Mouse (Mus musculus) myocyte (in vitro differentiated cells): ENCODE results near the gene Grin3b.

ENCODE experiments used
- E2F4 ChIP-seq: IDR thresholded peaks from one replicate; pipeline ENCODE4 v1.6.1; 2011; ENCODE audit warnings: mild to moderate bottlenecking, control low read depth, moderate library complexity; ENCODE audit not compliant: insufficient read depth
- MAX ChIP-seq: IDR thresholded peaks from one replicate; pipeline ENCODE4 v1.6.1; 2011; ENCODE audit warnings: low read depth, mild to moderate bottlenecking, control low read depth
- POLR2A ChIP-seq: IDR thresholded peaks from one replicate; pipeline ENCODE4 v1.6.1; 2011; ENCODE audit warnings: low read depth, mild to moderate bottlenecking, control low read depth, moderate library complexity; ENCODE audit not compliant: insufficient read length
- POLR2AphosphoS2 ChIP-seq: IDR thresholded peaks from one replicate; pipeline ENCODE4 v1.6.1; 2011; ENCODE audit warnings: low read depth, control low read depth; ENCODE audit not compliant: insufficient read length
- TCF12 ChIP-seq: IDR thresholded peaks from one replicate; pipeline ENCODE4 v1.6.1; 2011; ENCODE audit warnings: mild to moderate bottlenecking, control low read depth; ENCODE audit not compliant: poor library complexity, insufficient read depth, severe bottlenecking
- USF1 ChIP-seq: IDR thresholded peaks from one replicate; pipeline ENCODE4 v1.6.1; 2011; ENCODE audit warnings: low read depth, mild to moderate bottlenecking, control low read depth, moderate library complexity

GRCm38 (mm10) chr10:79924998-79925784 lies 45.3 kb upstream of the Grin3b start:
- TF ChIP-seq POLR2A, result no peak
- TF ChIP-seq TCF12, result no peak
- TF ChIP-seq MAX, result no peak
- no peak for TF ChIP-seq POLR2AphosphoS2
- TF ChIP-seq E2F4, result no peak
- no peak for TF ChIP-seq USF1
